Mouse (Mus musculus) stomach, postnatal 0 days (tissue): ENCODE data around the gene Prph2.

Experiments used
- CTCF ChIP-seq: IDR thresholded peaks from 2 replicates; pipeline ENCODE4 v1.5.1; 2016; ENCODE audit warnings: antibody characterized with exemption, low read depth, mild to moderate bottlenecking, moderate library complexity
- EP300 ChIP-seq: optimal IDR thresholded peaks from 2 replicates; pipeline ENCODE3; 2016; ENCODE audit warnings: antibody characterized with exemption

GRCm38 (mm10) chr17:46960216-46960615, 50.0 kb downstream of the Prph2 start:
- TF ChIP-seq CTCF (no peak), EP300 (no peak)
